Comparison of ENCODE assay signal across 8 mouse cellular contexts in genomic region chr13:3610795-3611438, GRCm38 (mm10). TPM values are rescaled to one million over a fixed set of nuclear protein-coding genes. Genes with fewer than 3 reads are reported as not detected.
A peak's percentile ranks its signal among the peaks of the same experiment; 100 is the strongest.
DNase-seq lines count a peak whose midpoint lies in the region; ATAC-seq lines count a peak whose summit lies in the region.

Gene Fam208b, minus strand, starts transcription at chr13:3611108.

- peaks cover 45% of the 10 kb centered on the region for H3K79me2 ChIP-seq in macrophage (ENCODE audit: inconsistent target)

- H3K4me2 ChIP-seq in hindbrain, embryonic 16.5 days (ENCODE audit: low read length), result peak within 1 kb of the TSS; percentile 69

- under 1% methylated on average over 53 of the region's 58 CpGs for whole genome bisulfite sequencing in hindbrain, embryonic 16.5 days
- 2% methylated on average over 53 of the region's 58 CpGs for WGBS in macrophage (ENCODE audit: missing documents)

- no peaks in the 10 kb centered on the region; the same call in 1 of the 2 replicates for H3K27me3 ChIP-seq in hindbrain, embryonic 16.5 days (replicated peaks; ENCODE audit: control insufficient read depth, insufficient read depth, low read length)

- H3K4me1 ChIP-seq in hindbrain, embryonic 16.5 days (ENCODE audit: control insufficient read depth, insufficient read depth, low read depth, low read length), result peaks cover 3% of the 10 kb centered on the region

- H3K4me3 ChIP-seq in hindbrain, embryonic 16.5 days (ENCODE audit: low read length), result peak within 1 kb of the TSS; percentile 64
- peak within 1 kb of the TSS; percentile 95 for H3K4me3 ChIP-seq in macrophage (ENCODE audit: inconsistent target)

- H3K9me3 ChIP-seq in hindbrain, embryonic 16.5 days (ENCODE audit: control insufficient read depth, low read length), result no peaks in the 10 kb centered on the region

- peak within 1 kb of the TSS; percentile 89 for H3K27ac ChIP-seq in hindbrain, embryonic 16.5 days (ENCODE audit: low read depth, low read length)
- H3K27ac ChIP-seq in macrophage, result peak within 1 kb of the TSS; percentile 34

- DNase-seq in WW6 (ENCODE audit: low read depth, low spot score), result peak; percentile 79
- peak; percentile 93 to 97 for DNase-seq in cerebellum, postnatal 4 days (ENCODE audit: low spot score in 2 of 2)
- peak; percentile 99 for DNase-seq in gastrocnemius, adult 18-20 months (ENCODE audit: low spot score)
- DNase-seq in left cerebral cortex, adult 18-20 months (ENCODE audit: low spot score in 2 of 2), result peak; percentile 98 to 99
- peak; percentile 98 for DNase-seq in right cerebral cortex, adult 18-20 months
- peak; percentile 88 for DNase-seq in urinary bladder, postnatal 10 days (ENCODE audit: low spot score)

- peak within 1 kb of the TSS; percentile 75 for H3K9ac ChIP-seq in hindbrain, embryonic 16.5 days (ENCODE audit: low read depth, low read length)

- no peaks in the 10 kb centered on the region for H3K36me3 ChIP-seq in hindbrain, embryonic 16.5 days (ENCODE audit: control insufficient read depth, insufficient read depth, low read length)
- no peaks in the 10 kb centered on the region for H3K36me3 ChIP-seq in macrophage (ENCODE audit: inconsistent target)

- peak; percentile 99 for ATAC-seq in hindbrain, embryonic 16.5 days

RNA-seq across cellular contexts. Expression of gene Fam208b, which starts in this region (rescaled TPM):
- total RNA-seq in gastrocnemius, adult 18-20 months (2021), result 1 to 10 TPM; 8.4 to 8.6 TPM
- 11.4 and 12.9 TPM in 2 replicates for polyA plus RNA-seq in hindbrain, embryonic 16.5 days (2015; fragmentation: Nextera tagmentation; extraction: Ambion mirVana)
- 10 to 100 TPM; 24.3 to 29.0 TPM for total RNA-seq in left cerebral cortex, adult 18-20 months (2021)
- 100 to 1,000 TPM in 19 of 26 experiments, 10 to 100 TPM in 7; 47.5 to 459 (median 133) TPM for total RNA-seq in macrophage (2018; cell fraction: chromatin; rRNA removed)
- total RNA-seq in macrophage (2018; cell fraction: cytosol; rRNA removed), result 10 to 100 TPM in 12 of 26 experiments, 1 to 10 TPM in 14; 6.2 to 20.0 (median 9.7) TPM
- total RNA-seq in macrophage (2018; cell fraction: nucleus; rRNA removed), result 100 to 1,000 TPM in 7 of 26 experiments, 10 to 100 TPM in 19; 27.5 to 336 (median 89.4) TPM
- polyA plus RNA-seq in macrophage (2018), result 5.7 to 11.3 TPM (median 9.6 TPM) in 3 replicates

Comparison
In these comparisons a context has a peak if more than half of its experiments do, and no peak if none do; other contexts are left out.
1. Peak in every context shown above with its lines: DNase-seq, ATAC-seq, H3K4me3 ChIP-seq and H3K27ac ChIP-seq.